Mouse (Mus musculus) spleen, postnatal 10 days (tissue): ENCODE results near the gene Stard3.

ENCODE experiments used
- DNase-seq, 2 experiments: peaks; one replicate each; pipeline ENCODE4 v3.0.0; 2021 to 2022; ENCODE audit warnings: low spot score in 2 of 2

Stard3 gene

DNA sequence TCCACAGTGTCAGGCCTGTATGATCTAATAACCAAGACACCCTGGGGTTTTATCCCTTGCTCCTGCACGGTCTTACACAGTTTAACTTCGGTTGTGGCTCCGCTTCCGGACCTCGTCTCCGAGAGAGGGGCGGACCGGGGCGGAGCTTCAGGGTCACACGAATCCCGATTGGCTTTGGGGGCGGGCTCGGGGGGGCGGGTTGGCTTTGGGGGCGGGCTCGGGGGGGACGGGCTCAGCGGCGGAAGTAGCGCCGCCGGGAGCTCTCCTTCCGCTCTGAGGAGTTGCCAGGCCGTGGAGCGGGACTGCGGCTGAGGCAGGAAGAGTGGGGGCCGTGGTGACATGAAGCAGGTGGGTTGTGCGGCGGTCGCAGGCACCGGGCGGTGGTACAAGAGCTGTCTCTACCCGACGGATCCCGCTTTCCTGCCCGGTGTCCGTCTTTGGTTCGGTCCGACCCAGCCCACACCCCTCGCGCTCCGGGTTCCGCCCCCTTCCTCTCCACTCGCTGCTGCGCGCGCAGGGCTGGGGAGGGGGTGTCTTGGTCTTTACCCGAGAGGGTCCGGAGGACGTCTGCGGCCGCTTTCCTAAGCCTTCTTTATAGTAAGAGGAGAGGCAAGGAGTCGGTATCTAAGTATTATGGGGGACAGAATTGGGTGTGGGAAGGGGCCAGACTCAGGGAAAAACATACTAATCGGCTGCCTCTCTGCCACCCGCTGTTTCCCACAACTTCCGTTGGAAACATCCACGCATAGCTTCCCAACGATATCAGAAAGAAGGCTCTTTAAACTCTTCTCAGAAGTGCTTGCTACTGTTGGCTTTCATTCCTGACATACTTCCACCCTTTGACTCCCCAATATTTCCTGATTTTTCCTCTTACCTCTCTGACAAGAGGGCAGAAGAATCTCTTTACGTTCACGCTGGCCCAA lies at the start of gene Stard3:
Gene Stard3 (plus strand): TSS at position 208 of the 923 bp plus-strand sequence.
- DNase-seq: peak; percentile 79 to 95

DNA sequence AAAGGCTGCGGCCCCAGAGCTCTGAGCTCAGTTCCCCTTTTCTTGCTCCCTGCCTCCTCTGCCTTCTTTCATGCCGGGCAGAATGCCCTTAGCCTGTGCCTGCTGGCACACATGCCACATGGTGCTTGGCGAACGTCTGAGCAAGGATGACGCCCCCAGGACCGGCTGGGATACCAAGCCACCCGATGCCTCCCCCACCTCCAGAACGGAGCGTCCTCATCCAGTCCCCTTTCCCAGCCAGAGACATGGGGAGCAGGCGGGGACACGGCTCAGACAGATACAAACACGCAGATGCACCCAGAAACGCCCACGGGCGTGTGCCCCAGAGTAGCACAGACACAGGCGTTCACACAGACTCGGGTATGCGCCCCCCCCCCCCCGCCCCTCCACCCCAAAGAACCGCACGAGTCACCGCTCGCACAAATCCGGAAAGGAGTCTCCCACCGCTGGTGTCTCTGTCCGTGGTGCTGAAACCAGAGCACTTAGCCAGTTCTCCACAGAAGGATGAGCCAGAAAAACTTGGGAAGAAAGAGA lies 44.3 kb upstream of the Stard3 start:
- peak in 1 of 2 experiments; percentile 62 for DNase-seq

DNA sequence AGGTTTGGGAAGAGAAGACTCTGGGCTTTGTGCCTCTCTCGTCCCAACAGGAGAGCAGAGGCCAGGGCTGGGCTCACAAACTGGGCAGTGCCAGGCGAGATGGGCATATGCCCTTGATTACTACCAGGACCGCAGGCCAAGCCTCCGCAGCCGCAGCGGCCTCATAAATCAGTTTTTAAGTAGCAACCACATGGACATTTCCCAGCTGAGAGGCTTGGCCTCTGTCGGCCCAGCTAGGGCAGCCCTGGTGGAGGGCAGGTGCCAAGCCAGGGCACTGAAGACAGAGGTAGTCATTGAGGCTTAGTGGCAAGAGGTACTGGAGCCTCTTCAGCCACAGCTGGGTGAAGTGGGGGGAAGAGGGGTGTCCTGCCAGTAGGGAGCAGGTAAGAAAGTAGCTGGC lies 40.7 kb upstream of the Stard3 start:
- DNase-seq: no peak

DNA sequence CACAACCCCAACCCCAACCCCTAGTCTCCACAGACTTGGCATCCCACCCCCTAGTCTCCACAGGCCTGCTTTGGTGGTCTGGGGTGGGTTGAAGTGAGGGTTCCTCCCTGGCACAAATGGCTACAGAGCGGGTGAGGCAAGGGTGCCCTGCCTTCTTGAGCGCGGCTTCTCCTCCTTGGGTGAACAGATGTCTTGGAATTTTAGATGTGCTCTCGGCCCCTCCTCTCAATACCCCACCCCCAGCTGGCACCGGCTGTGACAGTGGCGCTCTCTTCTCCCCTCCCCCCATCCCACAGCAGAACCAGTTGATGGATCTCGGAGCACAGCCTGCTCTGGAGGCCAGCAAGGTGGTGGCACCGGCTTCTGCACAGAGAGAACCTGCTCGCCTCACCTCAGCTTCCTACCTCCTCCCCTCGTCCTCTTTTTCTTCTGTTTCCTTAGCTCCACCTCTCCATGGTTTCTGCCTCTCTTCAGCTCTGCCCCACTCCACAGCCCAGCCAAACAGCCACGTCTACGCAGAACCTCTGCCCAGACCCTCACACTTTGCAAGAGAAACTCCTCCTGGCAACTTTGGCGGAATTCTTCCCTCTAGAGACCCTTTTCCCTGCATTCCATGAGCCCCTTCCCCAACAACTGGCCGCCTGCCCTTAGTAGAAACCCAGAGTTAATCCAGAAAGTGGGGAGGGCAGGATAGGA lies 39.6 kb upstream of the Stard3 start:
- DNase-seq: no peak

DNA sequence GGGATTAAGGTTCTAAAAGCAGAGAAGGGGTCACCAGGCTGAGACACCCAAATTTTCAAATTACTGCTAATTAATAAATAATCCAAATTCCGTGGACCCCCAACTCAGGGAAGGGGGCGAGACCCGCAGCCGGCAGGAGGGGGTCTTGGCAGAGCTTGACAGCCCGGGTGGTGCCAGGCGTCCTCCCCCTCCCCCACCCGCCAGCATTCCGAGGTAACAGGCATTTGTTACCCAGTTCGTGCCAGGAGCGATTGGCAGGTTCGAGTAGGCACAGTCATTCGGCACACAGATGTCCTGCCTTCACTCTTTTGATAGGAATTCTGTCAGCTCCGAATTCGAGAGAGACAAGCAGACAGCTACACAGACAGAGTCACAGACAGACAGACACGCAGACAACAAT lies 39.0 kb upstream of the Stard3 start:
- no peak for DNase-seq

DNA sequence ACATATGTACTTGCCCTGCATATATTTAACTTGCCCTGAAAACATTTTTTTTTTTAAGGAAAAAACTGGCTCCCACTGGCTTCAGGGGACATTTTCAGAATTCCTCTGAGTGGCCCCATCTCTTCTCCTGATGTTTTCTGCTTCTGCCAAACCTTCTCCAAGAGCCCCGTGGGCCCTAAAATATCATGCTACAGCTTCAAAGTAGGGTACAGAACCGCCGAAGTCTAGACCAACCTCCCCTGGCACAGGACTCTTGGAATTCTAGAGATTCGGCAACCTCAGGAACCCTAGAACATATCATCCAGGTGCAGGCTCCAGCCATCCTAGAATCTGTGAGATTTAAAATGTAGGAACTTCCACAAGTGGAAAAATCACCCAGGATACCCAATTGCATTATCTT lies 38.6 kb upstream of the Stard3 start:
- DNase-seq: no peak

DNA sequence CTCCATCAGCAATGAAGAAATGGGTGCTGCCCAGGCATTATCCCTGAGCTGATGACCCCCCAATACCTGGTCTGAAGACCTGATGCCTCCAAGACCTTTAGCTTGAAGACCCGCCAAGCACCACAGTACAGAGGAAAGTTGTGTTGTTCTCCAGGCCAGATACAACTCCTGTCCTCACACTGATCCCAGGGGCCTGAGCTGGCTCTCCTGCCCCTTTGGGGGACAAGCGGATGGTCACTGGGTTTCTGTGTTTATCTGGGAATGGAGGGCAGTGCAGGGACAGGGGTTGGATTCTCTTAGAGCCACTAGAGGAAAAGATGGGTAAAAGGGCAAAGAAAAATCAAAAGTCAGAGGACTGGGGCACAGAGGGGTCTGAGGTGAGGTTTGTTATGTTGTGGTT lies 38.2 kb upstream of the Stard3 start:
- DNase-seq: no peak

DNA sequence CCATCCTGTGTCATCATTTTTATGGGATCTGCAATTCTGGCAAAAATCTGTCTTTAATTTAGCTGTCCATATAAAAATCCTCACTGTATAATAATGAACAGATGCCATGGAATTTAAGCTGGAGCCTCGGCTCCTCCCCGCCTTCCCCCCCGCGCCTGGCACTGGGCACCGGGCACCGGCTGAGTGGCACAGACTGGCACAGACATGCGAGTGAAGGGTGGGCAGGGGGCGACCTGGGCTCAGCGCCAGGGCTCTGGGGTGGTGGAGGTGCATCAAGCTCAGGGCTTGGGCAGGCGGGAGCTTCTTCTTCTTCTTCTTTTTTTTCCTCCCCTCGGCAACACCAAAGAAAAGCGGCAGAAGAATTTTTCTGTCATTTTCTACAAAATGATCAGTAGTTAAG lies 37.8 kb upstream of the Stard3 start:
- no peak for DNase-seq

DNA sequence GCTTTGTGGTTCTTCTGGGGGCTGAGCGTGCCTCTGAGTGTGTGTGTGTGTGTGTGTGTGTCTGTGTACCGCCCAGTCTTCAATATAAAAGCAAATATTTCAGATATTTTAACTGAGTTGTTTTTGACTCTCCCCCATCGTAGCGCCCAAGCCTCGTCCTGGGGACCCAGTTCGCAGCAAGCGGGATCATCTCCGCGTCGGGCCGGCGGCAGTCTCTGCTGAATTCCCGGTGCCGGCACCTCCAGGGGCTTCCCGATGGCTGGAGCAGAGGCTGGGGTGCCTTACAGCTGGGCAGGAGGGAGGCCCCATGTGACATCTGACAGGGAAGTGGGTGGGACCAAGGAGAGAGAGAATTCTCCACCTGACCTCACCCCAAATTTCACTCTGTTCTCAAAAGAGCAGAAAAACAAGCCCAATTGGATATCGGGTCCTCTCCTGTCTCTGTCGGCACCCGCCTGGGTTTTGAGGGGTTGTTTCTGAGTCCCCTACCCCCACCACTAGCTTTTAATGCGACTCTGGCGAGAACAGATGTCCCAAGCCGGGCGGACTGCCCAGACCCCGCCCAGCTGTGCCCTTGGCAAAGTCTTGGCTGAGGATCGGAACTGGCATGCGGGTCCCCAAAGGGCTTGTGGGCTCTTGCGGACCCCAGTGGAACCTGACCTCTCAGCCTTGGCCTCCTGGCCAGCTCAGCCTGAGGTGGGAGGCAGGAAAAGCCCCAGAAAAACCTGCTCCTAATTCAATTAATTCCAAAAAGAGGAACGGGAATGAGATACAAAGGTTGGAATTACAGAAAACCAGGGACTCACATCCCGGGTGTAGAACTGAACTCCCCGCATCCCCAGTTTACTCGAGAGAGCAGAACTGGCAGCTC lies 37.1 kb upstream of the Stard3 start:
- no peak for DNase-seq

DNA sequence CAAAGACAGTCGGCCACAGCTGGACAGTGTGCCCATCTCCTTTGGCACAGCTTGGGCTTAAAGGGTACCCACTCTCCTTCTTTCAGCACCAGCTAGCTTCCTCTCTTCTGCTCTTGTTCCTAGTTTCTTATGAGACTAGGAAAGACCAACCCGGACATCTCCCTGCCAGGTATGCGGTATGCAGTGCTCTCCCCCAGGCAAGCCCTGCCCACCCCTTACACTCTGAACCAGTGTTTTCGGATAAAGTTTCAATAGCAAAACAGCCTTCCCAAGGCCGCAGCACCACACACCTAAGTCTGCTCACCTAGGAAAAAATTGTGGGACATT lies 36.5 kb upstream of the Stard3 start:
- no peak for DNase-seq

DNA sequence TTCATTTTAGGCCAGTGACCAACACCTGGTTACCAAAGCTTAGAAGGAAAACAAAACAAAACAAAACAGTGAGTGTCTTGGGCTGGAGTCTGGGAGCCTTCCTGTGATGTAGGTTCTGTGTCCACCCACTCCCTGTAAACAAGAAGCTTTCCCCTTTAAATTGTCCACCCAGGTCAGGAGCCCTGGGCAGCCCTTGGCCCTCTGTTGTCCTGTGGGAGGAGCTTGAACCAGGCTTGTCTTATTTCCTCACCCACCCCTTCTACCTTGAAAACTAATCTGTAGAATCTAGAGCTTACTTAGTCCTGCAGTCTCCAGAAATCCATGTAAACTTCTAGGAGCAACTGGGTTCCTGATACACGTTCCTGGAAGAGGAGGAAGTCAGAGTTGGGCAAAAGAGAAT lies 36.0 kb upstream of the Stard3 start:
- no peak for DNase-seq

DNA sequence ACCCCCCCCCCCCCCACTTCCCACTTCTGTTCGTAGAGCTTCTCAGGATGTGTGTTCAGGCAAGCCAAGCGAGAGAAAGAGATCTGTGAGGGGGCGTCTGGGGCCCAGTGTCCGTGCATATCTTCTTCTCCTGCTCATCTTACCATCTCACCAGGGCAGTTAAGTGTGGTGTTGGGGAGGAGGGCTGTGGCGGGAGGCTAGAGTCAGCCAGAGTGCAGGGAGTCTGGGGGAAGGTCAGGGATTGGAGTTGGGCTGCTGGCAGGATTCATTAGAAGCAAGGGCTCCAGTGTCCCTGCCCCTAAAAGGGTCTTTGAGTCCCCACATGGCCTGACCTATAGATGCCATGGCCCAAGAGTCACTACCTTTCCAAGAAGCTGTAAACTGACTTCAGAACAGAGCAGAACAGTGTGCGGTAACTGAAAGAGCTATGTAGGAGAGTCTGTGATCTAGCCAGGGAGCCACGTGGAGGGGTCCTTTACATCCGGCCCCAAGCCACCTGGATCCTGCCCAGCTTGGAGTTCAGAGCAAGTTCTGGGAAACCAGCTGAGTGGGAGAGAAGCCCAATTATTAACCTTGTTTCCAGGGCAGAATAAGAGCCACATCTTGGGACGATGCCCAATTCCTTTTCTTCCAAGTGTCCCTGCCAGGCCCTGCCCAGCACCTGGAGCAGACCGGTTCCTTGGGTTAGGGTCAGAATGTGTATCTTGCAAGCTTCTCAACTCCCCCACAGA lies 34.9 kb upstream of the Stard3 start:
- no peak for DNase-seq

DNA sequence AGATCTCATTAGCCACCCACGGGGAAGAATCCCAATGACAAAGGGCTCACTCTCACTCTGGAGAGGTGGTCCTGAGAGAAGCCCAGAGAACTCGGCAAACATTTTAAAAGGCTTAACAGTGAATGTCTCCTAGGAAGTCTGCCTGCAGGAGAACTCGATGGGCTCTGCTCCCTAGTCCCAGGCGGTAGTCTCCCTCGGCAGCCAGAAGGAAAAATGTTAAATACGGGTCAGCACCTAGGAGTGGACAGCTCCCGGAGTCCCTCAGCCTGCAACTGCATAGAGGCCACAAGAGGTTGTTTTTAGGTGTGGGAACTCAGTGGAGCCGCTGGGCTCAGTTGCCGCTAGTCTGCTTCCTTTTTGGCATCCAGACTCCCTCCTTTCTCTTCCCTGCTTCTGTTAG lies 34.2 kb upstream of the Stard3 start:
- DNase-seq: no peak

DNA sequence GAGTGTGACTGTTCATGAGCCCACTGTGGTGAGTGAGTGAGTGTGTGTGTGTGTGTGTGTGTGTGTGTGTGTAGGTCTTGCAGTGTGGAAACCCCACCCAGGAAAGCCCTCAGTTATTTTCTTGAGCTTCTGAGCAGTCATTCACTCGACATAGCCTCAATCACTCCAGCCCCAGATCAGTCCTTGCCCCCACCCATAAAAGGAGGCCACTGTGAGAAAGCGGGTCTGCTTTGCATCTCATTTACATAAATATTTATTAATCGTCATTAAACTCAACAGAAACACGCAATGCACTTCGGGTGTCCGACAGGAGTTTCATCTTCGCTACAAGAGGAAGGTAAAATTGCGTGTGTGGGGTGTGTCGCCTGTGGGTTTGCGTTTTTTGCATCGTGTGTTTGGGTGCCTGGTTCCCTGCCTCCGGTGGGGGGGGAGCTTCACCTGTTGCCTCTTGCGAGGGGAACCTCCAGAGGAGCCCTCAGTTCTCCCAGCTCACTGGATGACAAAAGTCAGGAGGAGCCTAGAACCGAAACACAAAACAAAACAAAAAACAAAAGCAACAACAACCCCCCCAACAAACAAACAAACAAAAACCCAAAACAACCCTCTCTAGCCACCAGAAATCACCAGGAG lies 32.9 kb upstream of the Stard3 start:
- no peak for DNase-seq

DNA sequence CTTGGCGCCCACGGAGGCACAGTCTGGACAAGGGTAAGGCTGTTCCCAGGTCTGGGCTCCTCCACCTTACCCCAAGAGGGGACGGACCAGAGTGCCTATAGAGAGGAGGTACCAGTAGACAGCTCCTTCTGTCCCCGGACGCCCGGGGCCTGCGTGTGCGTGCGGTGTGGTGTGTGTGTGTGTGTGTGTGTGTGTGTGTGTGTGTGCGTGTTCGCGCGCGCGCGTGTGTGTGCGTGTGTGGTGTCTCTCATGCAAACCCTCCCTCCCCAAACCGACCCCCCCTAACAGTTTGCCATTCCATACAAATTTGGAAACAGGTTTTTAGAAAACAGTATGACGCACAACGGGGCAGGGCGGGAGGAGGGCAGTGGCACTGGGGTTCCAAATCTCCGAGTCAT lies 32.3 kb upstream of the Stard3 start:
- DNase-seq: no peak

DNA sequence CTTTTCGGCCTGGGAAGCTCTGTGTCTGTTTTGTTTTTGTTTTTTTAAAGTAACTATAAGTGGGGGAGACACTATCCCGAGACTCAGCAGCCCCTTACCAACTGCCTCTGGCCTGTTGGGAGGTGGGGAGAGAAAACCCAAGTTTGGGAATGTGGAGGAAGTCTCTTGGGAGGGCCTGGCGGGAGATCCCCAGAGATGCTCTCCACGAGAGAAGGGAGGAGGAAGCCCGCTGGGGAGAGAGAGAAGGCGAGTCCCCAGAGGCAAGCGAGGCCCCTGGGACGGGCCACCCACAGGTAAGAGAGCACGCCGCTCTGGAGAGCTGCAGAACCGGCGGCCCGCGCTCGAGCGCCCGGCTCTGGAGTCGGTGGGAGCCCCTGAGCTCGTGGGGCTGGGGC lies 31.4 kb upstream of the Stard3 start:
- DNase-seq: no peak

DNA sequence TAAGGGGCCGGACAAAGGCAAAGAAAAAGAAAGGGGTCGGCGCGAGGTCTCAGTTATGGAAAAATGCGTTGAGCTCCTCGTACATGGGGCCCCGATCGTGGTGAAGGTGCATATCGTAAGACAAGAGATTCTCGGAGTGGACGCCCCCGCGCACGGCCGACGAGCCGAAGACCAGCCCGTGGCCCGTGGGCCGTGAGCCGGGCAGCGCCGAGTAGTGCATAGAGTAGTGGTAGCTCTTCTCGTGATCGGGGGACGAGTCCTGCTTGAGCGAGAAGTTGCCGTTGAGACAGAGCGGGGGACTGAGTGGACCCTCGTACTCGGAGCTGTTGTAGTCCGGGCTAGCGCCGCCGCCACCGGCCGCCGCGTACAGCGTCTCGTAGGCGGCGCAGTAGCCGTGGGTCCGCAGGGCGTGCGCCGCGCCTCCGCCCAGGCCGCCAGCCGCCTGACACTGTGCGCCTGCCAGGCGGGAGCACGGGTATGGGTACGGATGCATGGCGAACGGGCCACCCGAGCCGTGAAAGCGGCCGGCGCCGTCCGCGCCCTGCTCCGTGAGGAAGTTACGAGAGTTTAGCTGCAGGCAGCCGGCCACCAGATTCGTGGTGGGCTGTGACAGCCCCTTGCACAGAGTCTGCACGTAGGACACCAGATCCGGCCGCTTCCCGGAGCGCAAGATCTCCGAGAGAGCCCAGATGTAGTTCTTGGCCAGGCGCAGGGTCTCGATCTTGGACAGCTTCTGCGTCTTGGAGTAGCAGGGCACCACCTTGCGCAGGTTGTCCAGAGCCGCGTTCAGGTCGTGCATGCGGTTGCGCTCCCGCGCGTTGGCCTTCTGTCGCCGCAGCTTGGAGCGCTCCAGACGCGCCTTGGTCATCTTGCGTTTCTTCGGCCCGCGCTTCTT lies 30.8 kb upstream of the Stard3 start:
- no peak for DNase-seq

DNA sequence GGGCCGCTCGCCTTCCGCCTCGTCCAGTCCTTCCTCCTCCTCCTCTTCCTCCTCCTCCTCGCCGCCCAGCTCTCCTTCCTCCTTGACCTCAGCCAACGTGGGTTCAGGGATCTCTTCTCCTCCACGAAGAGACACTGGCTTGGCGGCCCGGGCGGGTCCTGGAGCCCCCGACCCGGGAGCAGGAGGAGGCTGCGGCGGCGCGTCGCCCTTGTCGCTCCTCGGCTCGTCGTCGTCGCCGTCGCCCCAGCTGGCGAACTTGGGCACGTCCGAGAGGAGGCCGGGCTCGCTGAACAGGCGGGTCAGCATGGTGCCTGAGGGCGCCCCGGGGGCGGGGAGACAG lies 30.2 kb upstream of the Stard3 start:
- no peak for DNase-seq

DNA sequence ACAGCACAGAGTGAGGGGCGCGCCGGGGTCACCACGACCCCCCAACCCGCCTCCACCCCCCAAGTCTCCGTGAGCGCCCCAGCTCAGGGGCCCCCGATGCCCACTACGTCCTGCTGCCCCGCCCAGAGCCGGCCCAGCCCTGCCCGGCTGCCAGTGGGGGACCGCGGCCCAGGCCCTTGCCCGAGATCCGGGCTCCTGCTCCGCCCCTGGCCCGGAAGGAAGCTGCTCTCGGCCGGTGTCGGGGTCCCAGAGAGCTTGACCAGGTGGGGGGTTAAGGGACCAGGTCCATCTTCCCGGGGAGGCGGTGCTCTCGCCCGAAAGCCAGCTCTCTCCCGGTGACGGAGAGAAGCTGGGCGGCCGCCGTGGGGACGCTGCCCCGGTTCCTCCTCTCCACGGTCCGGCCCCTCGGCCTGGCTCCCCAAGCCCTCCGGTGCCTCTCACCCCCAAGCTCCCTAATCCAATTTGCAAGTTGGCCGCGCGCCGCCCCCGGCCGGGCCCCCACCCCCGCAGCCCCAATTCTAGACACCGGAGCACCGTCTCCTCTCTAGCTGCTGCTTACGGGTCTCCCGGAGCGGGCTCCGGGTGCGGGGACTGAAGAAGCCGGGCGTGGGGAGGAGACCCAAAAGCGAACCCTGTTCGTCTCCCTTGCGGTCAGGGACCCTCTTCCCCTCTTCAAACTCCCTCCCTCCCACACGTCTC lies 29.6 kb upstream of the Stard3 start:
- no peak for DNase-seq
